ENCODE assay signal across 12 mouse cellular contexts in the genomic region with DNA sequence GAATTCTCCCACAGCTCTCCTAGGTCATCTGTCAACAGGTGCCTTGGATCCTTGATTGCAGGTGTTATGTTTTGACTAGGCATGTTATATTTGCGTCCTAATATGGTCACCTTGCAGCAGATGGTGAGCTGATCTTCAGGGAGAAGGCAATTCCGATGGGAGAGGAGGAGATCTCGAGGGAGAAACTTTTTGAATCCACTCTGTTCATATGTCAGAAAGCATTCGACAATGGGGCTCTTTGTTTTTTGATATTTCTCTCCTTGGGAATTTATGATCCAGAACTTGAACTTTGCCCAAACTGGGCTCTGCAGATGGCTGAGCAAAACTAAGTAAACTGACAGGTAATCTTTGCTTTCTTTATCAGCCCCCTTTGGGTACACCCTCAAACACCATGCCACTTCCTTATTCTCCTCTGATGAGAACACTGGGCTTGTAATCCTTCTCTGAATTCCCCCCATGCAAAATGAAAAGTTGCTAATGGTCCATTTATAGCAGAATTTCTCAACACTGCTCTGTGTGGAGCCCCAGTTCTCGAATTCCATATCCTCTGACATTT. TPM values are rescaled to one million over a fixed set of nuclear protein-coding genes. Genes with fewer than 3 reads are reported as not detected.
"Had no signal": no experiment of that assay in that cellular context is flagged by ENCODE, and none has a peak within 500 bp of the region (broad histone marks: within the 10 kb centered on the region; RNA-seq: fewer than 3 reads in every experiment).

No protein-coding gene starts in this region.

RNA-seq across cellular contexts. Expression of gene Gm9125, which starts 5.0 kb away (rescaled TPM):
- polyA plus RNA-seq: neural tube, embryonic 11.5 days; neural tube, embryonic 12.5 days; neural tube, embryonic 13.5 days; neural tube, embryonic 14.5 days; neural tube, embryonic 15.5 days; small intestine, adult 2 months; spleen, adult 2 months; stomach, embryonic 14.5 days; testis, adult 2 months; thymus, adult 2 months; thymus, postnatal 0 days; urinary bladder, adult 2 months had no signal

RNA-seq across cellular contexts. Expression of gene Gm10697, which starts 22.8 kb away (rescaled TPM):
- polyA plus RNA-seq: neural tube, embryonic 11.5 days; neural tube, embryonic 12.5 days; neural tube, embryonic 13.5 days; neural tube, embryonic 14.5 days; neural tube, embryonic 15.5 days; small intestine, adult 2 months; spleen, adult 2 months; stomach, embryonic 14.5 days; testis, adult 2 months; thymus, adult 2 months; thymus, postnatal 0 days; urinary bladder, adult 2 months had no signal
